Mouse (Mus musculus): ENCODE data around the gene Gpc6. TPM values are rescaled to one million over a fixed set of nuclear protein-coding genes. Genes with fewer than 3 reads are reported as not detected.

Gpc6 gene
- 10 to 100 TPM; 12.5 to 15.9 (median 15.6) TPM for total RNA-seq (2022)

GRCm38 (mm10) chr14:116924876-116925601 lies at the start of gene Gpc6:
Gene Gpc6, plus strand, starts transcription at chr14:116925315.
- DNase-seq (ENCODE audit: low spot score in 2 of 2) = peak; percentile 72 to 82

- DNase-seq (ENCODE audit: low spot score in 2 of 2) = no peak
Measured at GRCm38 (mm10) chr14:116882480-116883044, 42.6 kb upstream of the Gpc6 start.

- no peak for DNase-seq (ENCODE audit: low spot score in 2 of 2)
Measured at GRCm38 (mm10) chr14:116894316-116894715, 30.8 kb upstream of the Gpc6 start.

GRCm38 (mm10) chr14:116897971-116898370 lies 27.1 kb upstream of the Gpc6 start:
- DNase-seq (ENCODE audit: low spot score in 2 of 2) = no peak

DNA sequence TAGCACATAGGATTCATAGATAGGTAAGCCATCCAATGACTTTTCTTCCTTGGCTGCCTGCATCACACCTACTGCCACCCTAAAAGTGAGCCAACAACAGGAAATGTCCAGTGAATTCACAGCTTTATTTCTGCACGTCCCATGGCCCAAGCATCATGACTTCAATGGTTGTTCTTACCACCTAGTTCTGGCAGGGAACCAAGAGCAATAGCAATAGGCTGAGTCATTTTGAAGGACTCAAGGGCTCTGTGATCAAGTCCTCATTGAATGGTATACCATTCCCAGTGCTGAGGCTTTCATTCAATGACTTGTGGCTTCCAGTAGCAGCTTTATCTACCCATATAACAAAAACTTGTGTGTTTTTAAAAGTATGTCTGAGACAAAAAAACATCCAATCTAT lies 13.3 kb upstream of the Gpc6 start:
- DNase-seq (ENCODE audit: low spot score in 2 of 2) = no peak

DNA sequence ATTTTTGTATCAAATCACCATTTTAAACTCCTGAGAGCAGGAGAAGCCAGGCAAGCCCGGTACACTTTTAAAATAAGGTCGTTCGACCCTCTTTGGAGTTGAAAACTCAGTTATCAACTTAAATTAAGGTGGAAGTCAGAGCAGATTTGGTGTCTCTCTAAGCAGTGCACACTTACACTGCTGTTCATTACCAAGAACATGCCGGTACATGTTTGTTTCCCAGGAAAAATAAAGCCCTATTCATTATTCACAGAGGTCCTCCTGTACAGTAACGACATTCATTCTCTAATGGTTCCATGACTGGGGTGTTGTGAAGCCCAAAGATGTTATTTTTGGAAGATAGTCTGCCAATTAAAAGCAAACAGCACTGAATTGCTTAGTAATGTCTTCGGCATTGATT lies 8.2 kb upstream of the Gpc6 start:
- DNase-seq (ENCODE audit: low spot score in 2 of 2) = no peak

DNA sequence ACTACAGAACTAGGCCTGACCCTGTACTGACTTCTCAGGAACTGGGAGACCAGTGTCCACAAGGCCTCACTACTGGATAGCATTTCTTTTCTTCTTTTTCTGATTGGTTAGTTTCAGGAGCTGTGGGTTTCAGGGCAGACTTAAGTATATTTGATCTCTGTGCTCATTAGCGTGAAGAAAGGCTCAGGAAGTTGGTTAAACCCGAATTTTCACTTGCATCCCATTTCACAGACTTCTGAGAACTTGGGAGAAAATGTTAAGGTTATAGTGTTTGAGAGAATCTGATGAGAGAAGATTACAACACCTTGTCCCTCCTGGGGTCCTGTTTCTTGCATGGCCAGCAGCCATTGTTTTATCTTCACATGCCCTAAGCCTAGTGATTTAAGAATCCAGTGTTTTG lies 849 bp upstream of the Gpc6 start:
- no peak for DNase-seq (ENCODE audit: low spot score in 2 of 2)

DNA sequence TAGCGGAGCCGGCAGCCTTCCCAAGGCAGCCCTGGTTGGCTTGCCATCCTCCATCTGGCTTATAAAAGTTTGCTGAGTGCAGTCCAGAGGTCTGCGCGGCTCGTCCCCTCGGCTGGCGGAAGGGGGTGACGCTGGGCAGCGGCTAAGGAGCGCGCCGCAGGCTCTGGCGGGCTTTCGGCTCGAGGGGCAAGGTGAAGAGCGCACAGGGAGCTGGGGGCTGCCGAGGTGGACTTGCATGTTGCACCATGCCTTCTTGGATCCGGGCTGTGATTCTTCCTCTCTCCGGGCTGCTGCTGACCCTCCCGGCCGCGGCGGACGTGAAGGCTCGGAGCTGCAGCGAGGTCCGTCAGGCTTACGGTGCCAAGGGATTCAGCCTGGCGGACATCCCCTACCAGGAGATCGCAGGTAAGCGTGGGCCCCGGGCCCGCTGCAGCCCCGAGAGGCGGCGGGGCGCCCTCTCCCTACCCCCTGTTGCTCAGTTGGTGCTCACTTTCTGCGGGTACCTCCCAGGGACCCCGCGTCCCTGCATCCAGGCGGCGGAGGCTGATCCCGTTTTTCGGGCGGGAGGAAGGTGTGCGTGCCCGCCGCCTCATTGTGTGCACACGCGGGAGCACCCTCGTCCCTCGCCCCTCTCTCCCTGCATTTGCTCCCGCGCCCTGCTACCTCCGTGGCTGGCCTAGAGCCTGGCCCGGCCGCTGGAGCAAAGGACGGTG lies 732 bp downstream of the Gpc6 start:
- peak in 1 of 2 experiments; percentile 34 for DNase-seq (ENCODE audit: low spot score in 2 of 2)

- DNase-seq (ENCODE audit: low spot score in 2 of 2) = peak; percentile 41 to 60
Measured at GRCm38 (mm10) chr14:116926404-116927171, 1.5 kb downstream of the Gpc6 start.

- DNase-seq (ENCODE audit: low spot score in 2 of 2) = no peak
Measured at GRCm38 (mm10) chr14:116927341-116928315, 2.5 kb downstream of the Gpc6 start.

DNA sequence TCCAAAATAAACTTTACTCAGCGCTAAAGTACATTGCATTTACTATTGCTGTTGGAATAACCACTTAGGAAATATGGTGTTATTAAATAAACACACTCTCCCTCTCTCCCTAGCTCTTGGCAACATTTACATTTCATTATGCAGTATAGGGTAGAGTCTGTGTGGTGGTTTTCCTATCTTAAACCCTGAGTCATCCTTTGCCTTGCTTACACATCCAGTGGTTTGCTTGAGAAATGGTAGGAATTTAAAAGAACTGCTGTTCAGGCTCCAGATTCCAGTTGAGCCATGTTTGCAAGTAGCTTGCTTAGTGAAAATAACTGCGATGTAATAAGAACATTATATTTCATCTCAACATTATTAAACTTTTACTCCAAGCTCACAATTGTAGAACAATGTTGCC lies 3.3 kb downstream of the Gpc6 start:
- no peak for DNase-seq (ENCODE audit: low spot score in 2 of 2)

- no peak for DNase-seq (ENCODE audit: low spot score in 2 of 2)
Measured at GRCm38 (mm10) chr14:116928796-116929529, 3.8 kb downstream of the Gpc6 start.

- DNase-seq (ENCODE audit: low spot score in 2 of 2) = no peak
Measured at GRCm38 (mm10) chr14:116933825-116934224, 8.7 kb downstream of the Gpc6 start.

DNA sequence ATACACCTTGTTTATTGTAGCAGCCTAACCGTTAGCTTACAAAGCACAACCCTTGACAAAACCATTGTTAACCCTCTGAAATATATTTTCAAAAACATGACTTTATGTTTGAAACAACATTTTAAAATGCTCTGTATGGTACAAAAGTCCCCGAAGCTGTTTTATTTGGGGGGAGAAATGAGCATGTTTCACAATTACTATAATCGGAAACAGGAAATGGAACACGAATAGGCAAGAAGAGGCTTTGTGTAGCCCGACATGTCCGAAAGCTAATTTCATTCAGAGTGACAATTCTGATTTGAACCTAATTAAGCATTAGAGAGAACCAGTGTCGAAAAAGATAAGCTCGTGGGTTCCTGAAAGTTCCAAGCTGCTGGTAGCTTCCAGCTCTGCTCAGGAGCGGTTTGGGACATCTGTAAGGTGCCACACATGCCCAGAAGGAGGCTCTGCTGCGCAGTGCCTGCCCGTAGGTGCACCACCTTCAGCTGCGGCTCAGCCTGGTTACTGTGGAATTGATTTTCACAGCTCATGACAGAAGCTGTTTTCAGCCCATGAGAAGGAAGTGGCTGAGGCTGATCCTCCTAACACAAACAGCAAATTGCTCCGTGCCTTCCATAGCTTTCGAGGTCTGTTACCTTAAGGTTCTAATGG lies 12.9 kb downstream of the Gpc6 start:
- peak in 1 of 2 experiments; percentile 20 for DNase-seq (ENCODE audit: low spot score in 2 of 2)

DNA sequence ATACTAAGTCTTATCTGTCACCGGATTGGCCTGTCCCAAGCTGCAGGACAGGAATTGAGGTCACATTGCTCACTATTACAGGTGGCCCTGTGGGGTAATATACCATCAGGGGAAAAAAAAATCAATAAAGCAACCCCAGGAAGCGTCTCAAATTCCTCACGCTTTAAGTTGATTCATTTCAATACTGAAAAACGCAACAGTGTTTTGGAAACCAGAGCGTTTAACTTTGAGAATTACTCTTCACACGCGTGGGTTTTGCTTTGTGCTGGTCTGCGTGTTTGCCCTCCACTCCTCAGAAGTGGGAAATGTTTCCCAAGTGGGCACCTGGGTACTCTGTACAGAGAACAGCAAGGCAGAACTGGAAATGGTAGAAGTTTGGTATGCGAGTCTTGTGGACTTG lies 13.6 kb downstream of the Gpc6 start:
- DNase-seq (ENCODE audit: low spot score in 2 of 2) = no peak

- no peak for DNase-seq (ENCODE audit: low spot score in 2 of 2)
Measured at GRCm38 (mm10) chr14:116939561-116939960, 14.4 kb downstream of the Gpc6 start.

DNA sequence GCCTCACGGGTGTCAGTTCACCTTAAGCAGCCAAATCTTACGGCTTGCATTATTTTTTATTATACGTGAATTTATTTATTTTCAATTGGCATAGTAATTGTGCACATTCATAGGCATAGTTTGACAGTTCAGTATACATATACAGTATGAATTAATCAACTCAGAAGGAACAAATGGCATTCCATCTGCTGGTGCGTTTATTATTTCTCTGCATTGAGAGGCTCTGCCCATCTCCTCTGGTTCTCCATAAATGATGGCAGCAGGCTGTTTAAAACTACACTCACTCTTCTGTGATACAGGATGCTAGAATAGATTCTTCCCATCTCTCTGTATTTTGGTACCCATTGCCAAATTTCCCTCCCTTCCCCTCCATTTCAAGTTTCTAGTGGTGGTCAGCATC lies 16.7 kb downstream of the Gpc6 start:
- DNase-seq (ENCODE audit: low spot score in 2 of 2) = no peak

- no peak for DNase-seq (ENCODE audit: low spot score in 2 of 2)
Measured at GRCm38 (mm10) chr14:116943751-116944150, 18.6 kb downstream of the Gpc6 start.

DNA sequence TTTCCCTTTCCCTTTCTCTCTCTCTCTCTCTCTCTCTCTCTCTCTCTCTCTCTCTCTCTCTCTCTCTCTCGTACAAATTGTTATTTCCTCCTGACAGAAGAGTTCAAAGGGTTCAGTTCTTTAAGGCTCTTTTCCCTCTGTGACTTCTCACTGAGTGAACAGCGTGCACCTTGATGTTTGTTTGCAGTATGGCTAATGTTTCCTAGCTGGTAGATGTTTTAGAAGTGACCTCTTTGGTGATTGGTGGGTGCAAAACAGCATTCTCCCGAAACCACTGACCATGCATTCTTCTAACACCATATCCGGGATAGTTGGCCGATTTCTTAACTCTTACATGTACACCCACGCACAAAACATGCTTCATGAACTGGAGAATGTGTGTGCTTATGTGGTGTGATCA lies 20.9 kb downstream of the Gpc6 start:
- no peak for DNase-seq (ENCODE audit: low spot score in 2 of 2)
